Comparison of ENCODE assay signal across 18 mouse cellular contexts in the genomic region with DNA sequence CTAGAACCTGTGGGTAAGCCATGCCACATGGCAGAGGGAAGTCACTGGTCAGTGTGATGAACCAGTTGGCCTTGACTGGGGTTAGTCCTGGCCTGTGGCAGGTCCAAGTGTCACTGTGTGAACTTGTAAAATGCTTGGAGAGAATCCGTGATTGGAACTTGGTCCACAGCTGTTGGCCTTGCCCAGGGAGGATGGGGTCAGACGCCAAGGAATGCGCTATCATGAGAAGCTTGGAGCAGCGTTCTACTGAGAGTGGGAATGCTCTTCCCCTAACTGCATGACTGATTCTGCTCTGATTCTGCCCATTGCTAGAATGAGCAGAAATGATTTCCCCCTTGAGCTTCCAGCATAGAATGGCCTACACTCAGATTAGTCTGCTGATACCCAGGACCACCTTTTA. TPM values are rescaled to one million over a fixed set of nuclear protein-coding genes. Genes with fewer than 3 reads are reported as not detected.
DNase-seq lines count a peak whose midpoint lies in the region; ATAC-seq and TF ChIP-seq lines count a peak whose summit lies in the region.
"Had no signal": no experiment of that assay in that cellular context is flagged by ENCODE, and none has a peak within 500 bp of the region (broad histone marks: within the 10 kb centered on the region; RNA-seq: fewer than 3 reads in every experiment).

No protein-coding gene starts in this region.

- WGBS in kidney, embryonic 15.5 days, result 49% methylated on average over 4 of the region's 4 CpGs
- 69% methylated on average over 4 of the region's 4 CpGs for WGBS in lung, embryonic 15.5 days

- TF ChIP-seq CTCF in cortical plate, adult 2 months (IDR thresholded peaks at IDR 0.05; ENCODE audit: extremely low read depth, insufficient read depth, low read length), result no peak

- H3K4me2 ChIP-seq in kidney, embryonic 15.5 days, result no peak overlapping the region
- H3K4me2 ChIP-seq in lung, embryonic 15.5 days, result no peak overlapping the region
- no peak overlapping the region for H3K4me2 ChIP-seq in myocyte (ENCODE audit: low read depth)
- H3K4me2 ChIP-seq: embryonic facial prominence, embryonic 13.5 days; heart, embryonic 13.5 days; neural tube, embryonic 12.5 days; stomach, embryonic 15.5 days had no signal

- no peak overlapping the region for H3K4me3 ChIP-seq in kidney, embryonic 15.5 days (replicated peaks)
- no peak overlapping the region for H3K4me3 ChIP-seq in lung, embryonic 15.5 days
- H3K4me3 ChIP-seq in cortical plate, adult 2 months (ENCODE audit: insufficient read depth, low read length), result no peak overlapping the region
- H3K4me3 ChIP-seq in myocyte, result no peak overlapping the region
- H3K4me3 ChIP-seq: embryonic facial prominence, embryonic 13.5 days; heart, embryonic 13.5 days; neural tube, embryonic 12.5 days; stomach, embryonic 15.5 days had no signal

- H3ac ChIP-seq in myocyte (ENCODE audit: control insufficient read depth, insufficient read length), result no peak overlapping the region

- no peak for DNase-seq in kidney, postnatal 25 days
- no peak for DNase-seq in lung, adult 18-20 months
- no peak for DNase-seq in layer of hippocampus, postnatal 25 days (ENCODE audit: extremely low spot score in 1 of 2, low spot score in 1 of 2)
- DNase-seq in adrenal gland, postnatal 14 days, result no peak
- DNase-seq: cerebellum, adult 11-12 months; gastrocnemius, postnatal 10 days; right cerebral cortex, postnatal 4 days; thymus, postnatal 25 days had no signal

- H3K36me3 ChIP-seq in kidney, embryonic 15.5 days, result peaks cover 4% of the 10 kb centered on the region; the same call in 1 of the 2 replicates
- H3K36me3 ChIP-seq in lung, embryonic 15.5 days, result no peaks in the 10 kb centered on the region
- H3K36me3 ChIP-seq in myocyte (ENCODE audit: control insufficient read depth, insufficient read depth), result no peaks in the 10 kb centered on the region
- H3K36me3 ChIP-seq: neural tube, embryonic 12.5 days; stomach, embryonic 15.5 days had no signal

- H3K4me1 ChIP-seq in kidney, embryonic 15.5 days, result peaks cover 23% of the 10 kb centered on the region
- no peaks in the 10 kb centered on the region for H3K4me1 ChIP-seq in lung, embryonic 15.5 days
- H3K4me1 ChIP-seq in cortical plate, adult 2 months (ENCODE audit: control insufficient read depth, insufficient read depth, low read length), result peaks cover 15% of the 10 kb centered on the region
- H3K4me1 ChIP-seq: embryonic facial prominence, embryonic 13.5 days; heart, embryonic 13.5 days; neural tube, embryonic 12.5 days; stomach, embryonic 15.5 days had no signal

- no peaks in the 10 kb centered on the region for H3K79me2 ChIP-seq in myocyte (ENCODE audit: control insufficient read depth, insufficient read depth)

- H3K9me3 ChIP-seq in kidney, embryonic 15.5 days (replicated peaks), result no peaks in the 10 kb centered on the region
- H3K9me3 ChIP-seq in lung, embryonic 15.5 days, result no peaks in the 10 kb centered on the region; the same call in 1 of the 2 replicates
- H3K9me3 ChIP-seq: embryonic facial prominence, embryonic 13.5 days; neural tube, embryonic 12.5 days; stomach, embryonic 15.5 days had no signal

- TF ChIP-seq POLR2A in cortical plate, adult 2 months (IDR thresholded peaks at IDR 0.05; ENCODE audit: extremely low read depth, insufficient read depth, low read length), result no peak
- TF ChIP-seq POLR2A in myocyte (IDR thresholded peaks at IDR 0.05; ENCODE audit: insufficient read length, low read depth), result no peak

- H3K27ac ChIP-seq in kidney, embryonic 15.5 days, result peak overlapping the region; percentile 51; the same call in 1 of the 2 replicates
- H3K27ac ChIP-seq in lung, embryonic 15.5 days, result peak overlapping the region; percentile 25; the same call in 1 of the 2 replicates
- H3K27ac ChIP-seq in cortical plate, adult 2 months (ENCODE audit: insufficient read depth, low read length), result peak overlapping the region; percentile 40
- H3K27ac ChIP-seq: embryonic facial prominence, embryonic 13.5 days; heart, embryonic 13.5 days; neural tube, embryonic 12.5 days; stomach, embryonic 15.5 days had no signal

- no peaks in the 10 kb centered on the region for H3K27me3 ChIP-seq in kidney, embryonic 15.5 days
- H3K27me3 ChIP-seq in lung, embryonic 15.5 days, result no peaks in the 10 kb centered on the region
- H3K27me3 ChIP-seq in myocyte (ENCODE audit: control insufficient read depth, insufficient read depth, insufficient read length), result no peaks in the 10 kb centered on the region
- H3K27me3 ChIP-seq: embryonic facial prominence, embryonic 13.5 days; heart, embryonic 13.5 days; neural tube, embryonic 12.5 days; stomach, embryonic 15.5 days had no signal

- no peak overlapping the region for H3K9ac ChIP-seq in kidney, embryonic 15.5 days
- H3K9ac ChIP-seq in lung, embryonic 15.5 days, result no peak overlapping the region
- H3K9ac ChIP-seq: embryonic facial prominence, embryonic 13.5 days; heart, embryonic 13.5 days; neural tube, embryonic 12.5 days; stomach, embryonic 15.5 days had no signal

- peak; percentile 33 for ATAC-seq in kidney, embryonic 15.5 days (replicated peaks; ENCODE audit: low FRiP score)
- ATAC-seq in lung, embryonic 15.5 days (ENCODE audit: borderline replicate concordance, extremely low read depth, low FRiP score, low TSS enrichment), result no peak
- ATAC-seq: inflammation-experienced regulatory T-cells, adult 6 months; midbrain, embryonic 16.5 days had no signal

TF ChIP-seq in myocyte, 11 proteins besides CTCF, POLR2A, EP300 and RAD21:
- no peak for TF ChIP-seq TCF12 (IDR thresholded peaks at IDR 0.05; ENCODE audit: insufficient read depth, poor library complexity, severe bottlenecking)
- peak in 2 of 3 experiments; percentile 33 to 68 for TF ChIP-seq MYOG (IDR thresholded peaks at IDR 0.05; ENCODE audit: control insufficient read depth in 1 of 3, insufficient read depth in 1 of 3, insufficient read length in 2 of 3, low read depth in 2 of 3)
- peak in 2 of 3 experiments; percentile 32 to 49 for TF ChIP-seq MYOD1 (IDR thresholded peaks at IDR 0.05; ENCODE audit: control insufficient read depth in 1 of 3, insufficient read length in 2 of 3, low read depth in 2 of 3)
- no peak for TF ChIP-seq REST (IDR thresholded peaks at IDR 0.05; ENCODE audit: insufficient read depth, insufficient read length)
- TF ChIP-seq USF1 (IDR thresholded peaks at IDR 0.05; ENCODE audit: low read depth), result no peak
- TF ChIP-seq MAX (IDR thresholded peaks at IDR 0.05; ENCODE audit: low read depth), result no peak
- TF ChIP-seq CEBPB (IDR thresholded peaks at IDR 0.05; ENCODE audit: insufficient read depth, poor library complexity, severe bottlenecking), result no peak
- TF ChIP-seq SRF (IDR thresholded peaks at IDR 0.05; ENCODE audit: control insufficient read depth, insufficient read length, low read depth), result no peak

RNA-seq across cellular contexts. Expression of gene Tbc1d22a, which starts 6.5 kb away (rescaled TPM):
- 13.1 and 13.8 TPM in 2 replicates for polyA plus RNA-seq in kidney, embryonic 15.5 days (2015; fragmentation: Nextera tagmentation; extraction: Ambion mirVana)
- 10.3 and 12.4 TPM in 2 replicates for polyA plus RNA-seq in lung, embryonic 15.5 days (2015; fragmentation: Nextera tagmentation; extraction: Ambion mirVana)
- 33.5 and 33.9 TPM in 2 replicates for polyA plus RNA-seq in cortical plate, adult 2 months (2012; rRNA removed)
- 30.5 TPM for polyA plus RNA-seq in myocyte (2012; fragmentation: generic; extraction: Trizol)
- total RNA-seq in layer of hippocampus, postnatal 25 days (2021), result 10 to 100 TPM; 33.5 to 34.5 TPM
- 26.8 and 32.0 TPM in 2 replicates for total RNA-seq in adrenal gland, postnatal 14 days (2021)

RNA-seq across cellular contexts. Expression of gene Cerk, which starts 34.8 kb away (rescaled TPM):
- 12.1 and 12.4 TPM in 2 replicates for polyA plus RNA-seq in kidney, embryonic 15.5 days (2015; fragmentation: Nextera tagmentation; extraction: Ambion mirVana)
- polyA plus RNA-seq in lung, embryonic 15.5 days (2015; fragmentation: Nextera tagmentation; extraction: Ambion mirVana), result 26.6 and 27.8 TPM in 2 replicates
- polyA plus RNA-seq in cortical plate, adult 2 months (2012; rRNA removed), result 42.8 and 44.7 TPM in 2 replicates
- polyA plus RNA-seq in myocyte (2012; fragmentation: generic; extraction: Trizol), result 13.8 TPM
- 10 to 100 TPM; 46.3 to 47.4 TPM for total RNA-seq in layer of hippocampus, postnatal 25 days (2021)
- total RNA-seq in adrenal gland, postnatal 14 days (2021), result 31.5 and 33.0 TPM in 2 replicates
